In the genomic region with DNA sequence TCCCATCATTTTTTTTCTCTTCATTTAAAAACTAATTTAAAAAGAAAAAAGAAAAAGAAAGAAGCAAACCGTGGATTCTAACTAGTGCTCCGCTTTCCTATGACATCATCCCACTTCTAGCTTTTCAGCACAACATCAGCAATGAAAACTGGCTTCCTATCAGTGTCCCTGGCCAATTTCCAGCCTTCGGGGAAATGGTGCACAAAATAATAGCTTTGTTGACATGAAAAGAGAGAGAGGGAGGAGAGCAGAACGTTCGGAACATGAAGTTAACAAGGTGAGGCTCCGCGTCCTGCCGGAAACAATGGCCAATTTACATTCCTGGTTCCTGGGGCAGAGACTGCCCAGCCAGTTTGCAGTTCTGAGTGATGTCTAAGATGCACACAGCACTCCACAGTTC, we compare ENCODE assay signal across 14 mouse cellular contexts.
DNase-seq lines count a peak whose midpoint lies in the region; ATAC-seq and TF ChIP-seq lines count a peak whose summit lies in the region.
"Had no signal": no experiment of that assay in that cellular context is flagged by ENCODE, and none has a peak within 500 bp of the region (broad histone marks: within the 10 kb centered on the region; RNA-seq: fewer than 3 reads in every experiment).

No protein-coding gene starts in this region.

- no peaks in the 10 kb centered on the region for H3K36me3 ChIP-seq in forebrain, embryonic 13.5 days (ENCODE audit: poor library complexity, severe bottlenecking)
- H3K36me3 ChIP-seq in forebrain, embryonic 12.5 days (replicated peaks): no peaks in the 10 kb centered on the region
- no peaks in the 10 kb centered on the region for H3K36me3 ChIP-seq in kidney, postnatal 0 days (ENCODE audit: insufficient read depth, low read length)
- no peaks in the 10 kb centered on the region for H3K36me3 ChIP-seq in E14TG2a.4 (ENCODE audit: insufficient read depth, low read length)
- H3K36me3 ChIP-seq: kidney, embryonic 15.5 days; lung, embryonic 15.5 days; midbrain, embryonic 12.5 days had no signal

- intact Hi-C loops in heart, postnatal 10 days (cut with DNase I): loop anchor here (10.0 kb wide), 2 partner anchors 1387 to 1467 kb away; a partner anchor contains a TSS

- no peak overlapping the region for H3K9ac ChIP-seq in forebrain, embryonic 13.5 days
- no peak overlapping the region for H3K9ac ChIP-seq in forebrain, embryonic 12.5 days
- no peak overlapping the region for H3K9ac ChIP-seq in kidney, postnatal 0 days (ENCODE audit: low read depth, low read length)
- H3K9ac ChIP-seq: kidney, embryonic 15.5 days; lung, embryonic 15.5 days; midbrain, embryonic 12.5 days had no signal

- 34% methylated on average over 8 of the region's 8 CpGs for WGBS in forebrain, embryonic 13.5 days
- 45% methylated on average over 8 of the region's 8 CpGs for WGBS in forebrain, embryonic 12.5 days
- WGBS in kidney, postnatal 0 days: 42% methylated on average over 8 of the region's 8 CpGs

- peaks cover 6% of the 10 kb centered on the region; the same call in 1 of the 2 replicates for H3K4me1 ChIP-seq in forebrain, embryonic 13.5 days
- peaks cover 5% of the 10 kb centered on the region for H3K4me1 ChIP-seq in forebrain, embryonic 12.5 days
- H3K4me1 ChIP-seq in kidney, postnatal 0 days (replicated peaks; ENCODE audit: insufficient read depth, low read length): no peaks in the 10 kb centered on the region
- peaks cover 7% of the 10 kb centered on the region for H3K4me1 ChIP-seq in E14TG2a.4 (replicated peaks; ENCODE audit: low read depth, low read length)
- H3K4me1 ChIP-seq: lung, embryonic 15.5 days; midbrain, embryonic 12.5 days had no signal

- H3K4me2 ChIP-seq in forebrain, embryonic 13.5 days: peak overlapping the region; percentile 24; the same call in 1 of the 2 replicates
- H3K4me2 ChIP-seq in forebrain, embryonic 12.5 days: no peak overlapping the region
- no peak overlapping the region for H3K4me2 ChIP-seq in kidney, postnatal 0 days (ENCODE audit: low read length)
- H3K4me2 ChIP-seq: kidney, embryonic 15.5 days; lung, embryonic 15.5 days; midbrain, embryonic 12.5 days had no signal

- DNase-seq in kidney, postnatal 0 days (ENCODE audit: low spot score): peak; percentile 15
- no peak for DNase-seq in kidney, adult 9 months
- peak; percentile 45 to 51 for DNase-seq in heart, postnatal 10 days
- no peak for DNase-seq in thymus, postnatal 0 days (ENCODE audit: low spot score)
- DNase-seq in cerebellum, adult 9-10 months: no peak
- DNase-seq: B cell, adult 2 months; gastrocnemius, postnatal 36 days; liver had no signal

- no peak for TF ChIP-seq CTCF in kidney, postnatal 0 days (IDR thresholded peaks at IDR 0.05; ENCODE audit: low read depth)
- TF ChIP-seq CTCF in E14TG2a.4 (conservative IDR thresholded peaks at IDR 0.05; ENCODE audit: low read length): no peak

- H3K9me3 ChIP-seq in forebrain, embryonic 13.5 days (replicated peaks): no peaks in the 10 kb centered on the region
- H3K9me3 ChIP-seq in forebrain, embryonic 12.5 days: peaks cover 4% of the 10 kb centered on the region; the same call in 1 of the 2 replicates
- H3K9me3 ChIP-seq in kidney, postnatal 0 days (replicated peaks; ENCODE audit: low read length): no peaks in the 10 kb centered on the region
- no peaks in the 10 kb centered on the region for H3K9me3 ChIP-seq in E14TG2a.4 (ENCODE audit: low read length)
- H3K9me3 ChIP-seq: kidney, embryonic 15.5 days; lung, embryonic 15.5 days; midbrain, embryonic 12.5 days had no signal

- H3K4me3 ChIP-seq in forebrain, embryonic 13.5 days: no peak overlapping the region
- no peak overlapping the region for H3K4me3 ChIP-seq in forebrain, embryonic 12.5 days (replicated peaks)
- no peak overlapping the region for H3K4me3 ChIP-seq in kidney, postnatal 0 days (replicated peaks; ENCODE audit: low read depth, low read length)
- 0 out of 2 replicates have a peak overlapping the region, but pooled peaks have one; percentile 13 for H3K4me3 ChIP-seq in E14TG2a.4 (replicated peaks; ENCODE audit: low read length)
- H3K4me3 ChIP-seq: kidney, embryonic 15.5 days; lung, embryonic 15.5 days; midbrain, embryonic 12.5 days had no signal

- no peak overlapping the region for H3K27ac ChIP-seq in forebrain, embryonic 13.5 days
- H3K27ac ChIP-seq in forebrain, embryonic 12.5 days: no peak overlapping the region
- no peak overlapping the region for H3K27ac ChIP-seq in kidney, postnatal 0 days
- H3K27ac ChIP-seq: kidney, embryonic 15.5 days; lung, embryonic 15.5 days; midbrain, embryonic 12.5 days had no signal

- no peaks in the 10 kb centered on the region for H3K27me3 ChIP-seq in forebrain, embryonic 13.5 days
- H3K27me3 ChIP-seq in forebrain, embryonic 12.5 days: no peaks in the 10 kb centered on the region
- H3K27me3 ChIP-seq in kidney, postnatal 0 days (ENCODE audit: insufficient read depth, low read length): no peaks in the 10 kb centered on the region
- H3K27me3 ChIP-seq in E14TG2a.4 (ENCODE audit: insufficient read depth, low read length): peaks cover 4% of the 10 kb centered on the region; the same call in 1 of the 2 replicates
- H3K27me3 ChIP-seq: kidney, embryonic 15.5 days; lung, embryonic 15.5 days had no signal

- ATAC-seq in forebrain, embryonic 13.5 days: no peak
- ATAC-seq in forebrain, embryonic 12.5 days (ENCODE audit: low FRiP score): no peak
- ATAC-seq in kidney, postnatal 0 days (replicated peaks; ENCODE audit: low FRiP score, low read depth): no peak

Comparison
In these comparisons a context has a peak if more than half of its experiments do, and no peak if none do; other contexts are left out.
1. DNase-seq: peak in kidney, postnatal 0 days (single experiment) and heart, postnatal 10 days (2 of 2); none in kidney, adult 9 months (single experiment), thymus, postnatal 0 days (single experiment) and cerebellum, adult 9-10 months (single experiment).